Mouse (Mus musculus) hindbrain, embryonic 15.5 days (tissue): ENCODE measurements around the gene Cux1. TPM values are rescaled to one million over a fixed set of nuclear protein-coding genes. Genes with fewer than 3 reads are reported as not detected.
A peak's percentile ranks its signal among the peaks of the same experiment; 100 is the strongest.

Source experiments
- ATAC-seq: fragments of 200-750 bp; cut with Nextera tagmentation; 2 replicates; pipeline ENCODE4 v1.8.0; 2017; ENCODE audit warnings: low read depth, moderate number of reproducible peaks, moderate TSS enrichment; ENCODE audit not compliant: low FRiP score
- H3K27ac ChIP-seq: fragments of 300-500 bp; sonication (generic); replicated peaks from 2 replicates; pipeline ENCODE4 v1.5.1; 2015; ENCODE audit warnings: mild to moderate bottlenecking, inconsistent platforms
- H3K27me3 ChIP-seq: fragments of 300-500 bp; sonication (generic); 2 replicates; pipeline ENCODE4 v1.6.1; 2015; ENCODE audit warnings: control low read depth, inconsistent platforms
- H3K36me3 ChIP-seq: fragments of 300-500 bp; sonication (generic); 2 replicates; pipeline ENCODE4 v1.6.1; 2015; ENCODE audit warnings: control low read depth, inconsistent platforms
- H3K4me1 ChIP-seq: fragments of 300-500 bp; sonication (generic); replicated peaks from 2 replicates; pipeline ENCODE4 v1.6.1; 2015; ENCODE audit warnings: control low read depth, inconsistent platforms
- H3K4me2 ChIP-seq: fragments of 300-500 bp; sonication (generic); 2 replicates; pipeline ENCODE4 v1.6.1; 2015; ENCODE audit warnings: moderate library complexity, mild to moderate bottlenecking, inconsistent platforms
- H3K4me3 ChIP-seq: fragments of 300-500 bp; sonication (generic); 2 replicates; pipeline ENCODE4 v1.5.1; 2015; ENCODE audit warnings: mild to moderate bottlenecking, inconsistent platforms
- H3K9ac ChIP-seq: fragments of 300-500 bp; sonication (generic); 2 replicates; pipeline ENCODE4 v1.6.1; 2015; ENCODE audit warnings: inconsistent platforms
- H3K9me3 ChIP-seq: fragments of 300-500 bp; sonication (generic); 2 replicates; pipeline ENCODE4 v1.6.1; 2016; ENCODE audit warnings: control low read depth, inconsistent platforms
- WGBS: fragments of 180-500 bp; shearing (Covaris S2); methylation state at CpG from one replicate; pipeline ENCODE4 v1.1.7; 2015; 5-methylcytosine and 5-hydroxymethylcytosine counted together
- polyA plus RNA-seq: library from polyadenylated mRNA; unstranded; fragments of >200 nt; fragmentation: Nextera tagmentation; extraction: Ambion mirVana; gene quantifications from 2 replicates; pipeline ENCODE4 v1.2.1, GENCODE M21; 2015

The Cux1 gene
- polyA plus RNA-seq, 1 experiment from 2014 or later, result 106 TPM

GRCm38 (mm10) chr5:136565311-136565811 is 1.9 kb downstream of the Cux1 start:
- peak overlapping the region; percentile 87 for H3K4me3 ChIP-seq
- H3K9ac ChIP-seq, result peak overlapping the region; percentile 97
- H3K36me3 ChIP-seq, result no peaks in the 10 kb centered on the region
- no peak for ATAC-seq
- H3K9me3 ChIP-seq, result no peaks in the 10 kb centered on the region
- peaks cover 10% of the 10 kb centered on the region for H3K27me3 ChIP-seq
- peak overlapping the region; percentile 97 for H3K4me2 ChIP-seq
- peak overlapping the region; percentile 97 for H3K27ac ChIP-seq
- WGBS, result under 1% methylated on average over 32 of the region's 32 CpGs
- H3K4me1 ChIP-seq, result peaks cover 41% of the 10 kb centered on the region

- H3K27me3 ChIP-seq, result peaks cover 6% of the 10 kb centered on the region
- peak overlapping the region; percentile 97 for H3K4me2 ChIP-seq
- peak overlapping the region; percentile 97; the same call in 1 of the 2 replicates for H3K9ac ChIP-seq
- H3K4me1 ChIP-seq, result peaks cover 41% of the 10 kb centered on the region
- no peaks in the 10 kb centered on the region for H3K36me3 ChIP-seq
- 0 out of 2 replicates have a peak overlapping the region, but pooled peaks have one; percentile 97 for H3K27ac ChIP-seq
- peak overlapping the region; percentile 87 for H3K4me3 ChIP-seq
- 32% methylated on average over 11 of the region's 11 CpGs for WGBS
- ATAC-seq, result no peak
- no peaks in the 10 kb centered on the region for H3K9me3 ChIP-seq
Observed at GRCm38 (mm10) chr5:136564613-136565299, 2.5 kb downstream of the Cux1 start.

- peak overlapping the region; percentile 97; the same call in 1 of the 2 replicates for H3K4me2 ChIP-seq
- ATAC-seq, result no peak
- no peaks in the 10 kb centered on the region for H3K9me3 ChIP-seq
- H3K4me3 ChIP-seq, result no peak overlapping the region
- peaks cover 38% of the 10 kb centered on the region for H3K4me1 ChIP-seq
- no peak overlapping the region for H3K27ac ChIP-seq
- no peaks in the 10 kb centered on the region for H3K36me3 ChIP-seq
- WGBS, result 57% methylated on average over 3 of the region's 3 CpGs
- H3K9ac ChIP-seq, result no peak overlapping the region
- H3K27me3 ChIP-seq, result peaks cover 4% of the 10 kb centered on the region; the same call in 1 of the 2 replicates
Observed at GRCm38 (mm10) chr5:136563996-136564395, 3.3 kb downstream of the Cux1 start.

- H3K4me1 ChIP-seq, result peaks cover 29% of the 10 kb centered on the region
- WGBS, result 61% methylated on average over 4 of the region's 4 CpGs
- no peaks in the 10 kb centered on the region for H3K9me3 ChIP-seq
- H3K27me3 ChIP-seq, result no peaks in the 10 kb centered on the region
- no peak overlapping the region for H3K4me2 ChIP-seq
- H3K9ac ChIP-seq, result no peak overlapping the region
- ATAC-seq, result no peak
- no peak overlapping the region for H3K4me3 ChIP-seq
- no peaks in the 10 kb centered on the region for H3K36me3 ChIP-seq
- H3K27ac ChIP-seq, result no peak overlapping the region
Observed at GRCm38 (mm10) chr5:136563104-136563503, 4.2 kb downstream of the Cux1 start.

- Histone ChIP-seq H3K4me1 (peaks cover 25% of the 10 kb centered on the region), H3K27me3 (no peaks in the 10 kb centered on the region), H3K9me3 (no peaks in the 10 kb centered on the region), H3K9ac (no peak overlapping the region), H3K4me3 (no peak overlapping the region), H3K27ac (no peak overlapping the region), H3K36me3 (no peaks in the 10 kb centered on the region), H3K4me2 (no peak overlapping the region)
- no peak for ATAC-seq
- WGBS, result 81% methylated on average over 1 of the region's 1 CpGs
Observed at GRCm38 (mm10) chr5:136562212-136562611, 5.1 kb downstream of the Cux1 start.

- H3K9me3 ChIP-seq, result no peaks in the 10 kb centered on the region
- no peak overlapping the region for H3K9ac ChIP-seq
- H3K27me3 ChIP-seq, result no peaks in the 10 kb centered on the region
- no peak for ATAC-seq
- H3K4me3 ChIP-seq, result no peak overlapping the region
- no peaks in the 10 kb centered on the region for H3K36me3 ChIP-seq
- peaks cover 27% of the 10 kb centered on the region for H3K4me1 ChIP-seq
- H3K4me2 ChIP-seq, result no peak overlapping the region
- WGBS, result 97% methylated on average over 1 of the region's 1 CpGs
- H3K27ac ChIP-seq, result no peak overlapping the region
Observed at GRCm38 (mm10) chr5:136561641-136562040, 5.6 kb downstream of the Cux1 start.

- Histone ChIP-seq H3K27me3 (no peaks in the 10 kb centered on the region), H3K4me2 (no peak overlapping the region), H3K9me3 (no peaks in the 10 kb centered on the region), H3K4me1 (peaks cover 37% of the 10 kb centered on the region), H3K27ac (no peak overlapping the region), H3K36me3 (no peaks in the 10 kb centered on the region), H3K4me3 (no peak overlapping the region), H3K9ac (no peak overlapping the region)
- no peak for ATAC-seq
- 75% methylated on average over 7 of the region's 7 CpGs for WGBS
Observed at GRCm38 (mm10) chr5:136560656-136561055, 6.6 kb downstream of the Cux1 start.

GRCm38 (mm10) chr5:136557446-136557845 is 9.8 kb downstream of the Cux1 start:
- H3K4me1 ChIP-seq, result peaks cover 32% of the 10 kb centered on the region
- H3K36me3 ChIP-seq, result no peaks in the 10 kb centered on the region
- no peaks in the 10 kb centered on the region for H3K27me3 ChIP-seq
- H3K27ac ChIP-seq, result no peak overlapping the region
- H3K9ac ChIP-seq, result no peak overlapping the region
- no peaks in the 10 kb centered on the region for H3K9me3 ChIP-seq
- no peak overlapping the region for H3K4me2 ChIP-seq
- no peak overlapping the region for H3K4me3 ChIP-seq
- no peak for ATAC-seq
- 94% methylated on average over 4 of the region's 4 CpGs for WGBS

GRCm38 (mm10) chr5:136556328-136557262 is 10.7 kb downstream of the Cux1 start:
- peaks cover 35% of the 10 kb centered on the region for H3K4me1 ChIP-seq

GRCm38 (mm10) chr5:136555703-136556102 is 11.6 kb downstream of the Cux1 start:
- Histone ChIP-seq H3K27me3 (no peaks in the 10 kb centered on the region), H3K27ac (no peak overlapping the region), H3K4me3 (no peak overlapping the region), H3K9me3 (no peaks in the 10 kb centered on the region), H3K9ac (no peak overlapping the region), H3K4me2 (no peak overlapping the region), H3K36me3 (no peaks in the 10 kb centered on the region), H3K4me1 (peaks cover 40% of the 10 kb centered on the region)
- ATAC-seq, result no peak; the same call in 1 of the 2 replicates
- WGBS, result 44% methylated on average over 5 of the region's 5 CpGs

More at GRCm38 (mm10) chr5:136556328-136557262, 10.7 kb downstream of the Cux1 start:
- H3K4me3 ChIP-seq, result no peak overlapping the region
- no peak overlapping the region for H3K27ac ChIP-seq
- H3K27me3 ChIP-seq, result no peaks in the 10 kb centered on the region
- H3K4me2 ChIP-seq, result no peak overlapping the region
- ATAC-seq, result no peak
- WGBS, result 80% methylated on average over 14 of the region's 14 CpGs
- H3K9ac ChIP-seq, result no peak overlapping the region
- H3K9me3 ChIP-seq, result no peaks in the 10 kb centered on the region
- no peaks in the 10 kb centered on the region for H3K36me3 ChIP-seq

- no peak overlapping the region for H3K4me3 ChIP-seq
- H3K9me3 ChIP-seq, result no peaks in the 10 kb centered on the region
- no peak overlapping the region for H3K9ac ChIP-seq
- H3K4me1 ChIP-seq, result peaks cover 54% of the 10 kb centered on the region
- H3K27ac ChIP-seq, result no peak overlapping the region
- no peaks in the 10 kb centered on the region for H3K27me3 ChIP-seq
- no peak overlapping the region for H3K4me2 ChIP-seq
- no peaks in the 10 kb centered on the region for H3K36me3 ChIP-seq
- ATAC-seq, result no peak
Observed at GRCm38 (mm10) chr5:136552832-136553231, 14.5 kb downstream of the Cux1 start.

GRCm38 (mm10) chr5:136552093-136552492 is 15.2 kb downstream of the Cux1 start:
- no peak overlapping the region for H3K27ac ChIP-seq
- no peak overlapping the region for H3K4me2 ChIP-seq
- WGBS, result 85% methylated on average over 3 of the region's 3 CpGs
- H3K9me3 ChIP-seq, result no peaks in the 10 kb centered on the region
- ATAC-seq, result no peak
- no peak overlapping the region for H3K9ac ChIP-seq
- no peaks in the 10 kb centered on the region for H3K36me3 ChIP-seq
- no peaks in the 10 kb centered on the region for H3K27me3 ChIP-seq
- H3K4me1 ChIP-seq, result peaks cover 54% of the 10 kb centered on the region
- no peak overlapping the region for H3K4me3 ChIP-seq
